Mouse (Mus musculus): ENCODE results near the gene Ucp3.

- TF ChIP-seq ZNF384 (IDR thresholded peaks at IDR 0.05; ENCODE audit: low read depth, low read length) (no peak), HCFC1 (IDR thresholded peaks at IDR 0.05; ENCODE audit: low read depth, low read length) (no peak), CTCF (conservative IDR thresholded peaks at IDR 0.05 in 1 of 2, IDR thresholded peaks at IDR 0.05 in 1 of 2; ENCODE audit: low read depth in 2 of 2, low read length in 2 of 2) (no peak), ETS1 (conservative IDR thresholded peaks at IDR 0.05; ENCODE audit: low read depth, low read length) (no peak), ZC3H11A (IDR thresholded peaks at IDR 0.05; ENCODE audit: low read depth, low read length) (no peak), POLR2A (IDR thresholded peaks at IDR 0.05; ENCODE audit: low read depth, low read length) (no peak), MEF2A (IDR thresholded peaks at IDR 0.05; ENCODE audit: borderline replicate concordance, low read depth, low read length) (no peak), USF1 (IDR thresholded peaks at IDR 0.05; ENCODE audit: low read depth, low read length) (no peak), EP300 (IDR thresholded peaks at IDR 0.05; ENCODE audit: low read length) (no peak), SMC3 (IDR thresholded peaks at IDR 0.05; ENCODE audit: low read depth, low read length) (no peak), MAZ (IDR thresholded peaks at IDR 0.05; ENCODE audit: low read depth, low read length) (no peak), SIN3A (IDR thresholded peaks at IDR 0.05; ENCODE audit: low read length) (no peak), KAT2A (IDR thresholded peaks at IDR 0.05; ENCODE audit: insufficient replicate concordance, low read length) (no peak), USF2 (conservative IDR thresholded peaks at IDR 0.05; ENCODE audit: low read depth, low read length) (no peak)
Observed at GRCm38 (mm10) chr7:100446271-100446670, 26.5 kb upstream of the Ucp3 start.
